Mouse (Mus musculus) splenic B cell, adult 2 months (primary cell): ENCODE results near the gene Ndufa10.
"Not testable (repeated sequence)": the region's sequence is repeated elsewhere in the genome, so short reads cannot be mapped to it uniquely, and the experiment has no call there.

ENCODE experiments used
- DNase-seq: peaks from one replicate; pipeline ENCODE4 v3.0.0-alpha.2; 2011; ENCODE audit warnings: low read depth, low spot score
- H3K27me3 ChIP-seq: 2 replicates; pipeline ENCODE4 v1.6.1; 2012; ENCODE audit warnings: mild to moderate bottlenecking, low read length, moderate library complexity, mixed read lengths; ENCODE audit not compliant: control insufficient read depth, poor library complexity, insufficient read depth, severe bottlenecking
- H3K36me3 ChIP-seq: 2 replicates; pipeline ENCODE4 v1.6.1; 2012; ENCODE audit warnings: mild to moderate bottlenecking, low read length, moderate library complexity, mixed read lengths; ENCODE audit not compliant: control insufficient read depth, poor library complexity, insufficient read depth, severe bottlenecking

The Ndufa10 gene

GRCm38 (mm10) chr1:92473165-92474041 lies at the start of gene Ndufa10:
TSS of gene Ndufa10 (minus strand) at chr1:92473860.
- Histone ChIP-seq H3K27me3 (no peaks in the 10 kb centered on the region), H3K36me3 (peaks cover 2% of the 10 kb centered on the region)
- peak; percentile 97 for DNase-seq

DNA sequence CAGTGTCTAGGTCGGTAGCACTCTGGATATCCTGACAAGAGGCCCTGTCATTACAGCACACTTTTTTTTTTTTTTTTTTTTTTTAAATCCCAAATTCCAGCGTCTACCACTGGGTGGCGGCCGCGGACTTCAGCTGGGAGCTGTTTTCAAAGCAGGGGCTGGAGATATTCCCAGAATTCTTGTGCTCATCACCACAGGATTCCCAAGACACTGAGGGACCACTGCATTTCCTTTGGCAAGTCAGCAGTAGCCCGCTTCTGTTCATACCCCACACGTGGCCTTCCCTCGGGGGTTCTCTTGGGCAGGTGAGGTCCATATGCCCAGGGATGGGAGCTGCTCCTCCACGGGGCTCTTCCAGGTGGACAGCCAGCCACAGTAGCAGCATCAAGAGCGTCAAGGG lies 47.7 kb upstream of the Ndufa10 start:
- DNase-seq: no peak
- no peaks in the 10 kb centered on the region for H3K36me3 ChIP-seq

GRCm38 (mm10) chr1:92519046-92519445 lies 45.4 kb upstream of the Ndufa10 start:
- DNase-seq: no peak

More for the DNA sequence above, 47.7 kb upstream of the Ndufa10 start:
- H3K27me3 ChIP-seq: no peaks in the 10 kb centered on the region

GRCm38 (mm10) chr1:92518561-92518960 lies 44.9 kb upstream of the Ndufa10 start, which contains the start of gene Olfr1414:
TSS of gene Olfr1414 (minus strand) at chr1:92518661.
- Histone ChIP-seq H3K36me3 (no peaks in the 10 kb centered on the region), H3K27me3 (no peaks in the 10 kb centered on the region)
- DNase-seq: no peak

More at GRCm38 (mm10) chr1:92519046-92519445, 45.4 kb upstream of the Ndufa10 start:
- Histone ChIP-seq H3K36me3 (no peaks in the 10 kb centered on the region), H3K27me3 (no peaks in the 10 kb centered on the region)

DNA sequence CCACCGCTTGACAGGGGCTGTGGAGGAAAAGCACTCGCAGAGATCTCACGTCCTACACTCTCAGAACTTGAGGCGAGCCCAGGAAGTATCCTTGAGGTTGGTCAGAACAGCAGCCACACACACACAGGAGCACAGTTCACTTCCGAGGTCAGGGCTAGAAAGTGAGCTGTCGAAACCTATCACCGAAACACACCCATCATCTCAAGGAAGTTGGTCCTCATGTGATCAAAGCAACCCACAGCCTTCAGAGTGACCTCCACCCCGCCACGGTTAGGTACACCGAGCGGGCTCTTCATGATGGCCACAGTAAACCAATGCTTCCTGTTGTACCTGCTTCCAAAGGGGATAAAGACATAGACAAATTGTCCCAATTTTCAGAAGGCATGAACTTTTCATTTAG lies 41.7 kb upstream of the Ndufa10 start:
- Histone ChIP-seq H3K36me3 (no peaks in the 10 kb centered on the region), H3K27me3 (no peaks in the 10 kb centered on the region)
- no peak for DNase-seq

- DNase-seq, H3K27me3 ChIP-seq, H3K36me3 ChIP-seq: not testable (repeated sequence)
These were observed 38.0 kb upstream of the Ndufa10 start for GRCm38 (mm10) chr1:92511646-92512045.

- DNase-seq: no peak
These were observed 22.3 kb upstream of the Ndufa10 start, which contains the start of gene Olfr1415 for GRCm38 (mm10) chr1:92496001-92496400. TSS of gene Olfr1415 (minus strand) at chr1:92496101.

DNA sequence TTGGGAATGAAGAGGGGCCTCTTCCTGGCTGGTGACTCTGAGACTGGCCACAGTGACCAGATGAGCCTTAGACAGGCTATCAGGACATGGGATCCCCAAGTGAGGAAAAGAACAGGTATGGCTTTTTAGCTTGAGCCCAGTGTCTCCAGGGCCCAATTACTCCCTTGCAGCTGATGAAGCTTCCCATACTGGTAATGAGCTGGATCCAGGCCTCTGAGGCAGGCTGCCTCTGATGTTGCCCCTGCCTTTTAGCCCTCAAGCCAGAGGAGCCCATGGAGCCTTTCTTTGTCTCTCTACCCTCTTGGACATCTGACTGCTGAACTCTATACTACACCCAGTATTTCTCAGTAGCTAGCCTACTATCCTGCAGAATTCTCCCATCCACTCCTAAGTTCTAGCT lies 11.4 kb upstream of the Ndufa10 start, which contains the start of gene Olfr1416:
Gene Olfr1416 (minus strand): TSS at position 101 of the 400 bp plus-strand sequence.
- Histone ChIP-seq H3K36me3 (no peaks in the 10 kb centered on the region), H3K27me3 (no peaks in the 10 kb centered on the region)
- no peak for DNase-seq

More at GRCm38 (mm10) chr1:92496001-92496400, 22.3 kb upstream of the Ndufa10 start, which contains the start of gene Olfr1415:
- Histone ChIP-seq H3K27me3 (no peaks in the 10 kb centered on the region; the same call in 1 of the 2 replicates), H3K36me3 (no peaks in the 10 kb centered on the region)

GRCm38 (mm10) chr1:92474066-92474578 lies 462 bp upstream of the Ndufa10 start:
- H3K27me3 ChIP-seq: no peaks in the 10 kb centered on the region
- DNase-seq: no peak
- H3K36me3 ChIP-seq: peaks cover 2% of the 10 kb centered on the region

DNA sequence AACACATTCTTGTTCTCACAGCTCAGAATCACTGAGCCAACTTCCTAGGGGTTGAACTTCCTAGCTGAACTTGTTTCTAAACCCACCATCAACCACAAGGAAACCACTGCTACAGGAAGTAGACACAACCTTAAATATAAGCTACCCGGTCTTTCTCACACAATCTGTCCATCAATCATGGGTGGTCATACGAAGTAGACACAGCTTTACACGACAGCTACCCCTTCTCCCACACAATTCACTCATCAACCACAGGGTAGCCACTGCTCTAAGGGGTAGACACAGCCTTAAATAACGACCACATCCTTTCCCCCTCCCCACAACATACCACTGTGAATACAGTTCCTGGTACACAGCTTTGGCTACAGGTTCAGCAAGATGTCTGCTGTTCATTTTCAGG lies 4.8 kb downstream of the Ndufa10 start:
- no peak for DNase-seq
- no peaks in the 10 kb centered on the region for H3K27me3 ChIP-seq
- peaks cover 15% of the 10 kb centered on the region for H3K36me3 ChIP-seq

- no peak for DNase-seq
- peaks cover 22% of the 10 kb centered on the region for H3K36me3 ChIP-seq
- H3K27me3 ChIP-seq: no peaks in the 10 kb centered on the region
These were observed 15.2 kb downstream of the Ndufa10 start for GRCm38 (mm10) chr1:92458416-92458815.

GRCm38 (mm10) chr1:92457758-92458157 lies 15.9 kb downstream of the Ndufa10 start:
- Histone ChIP-seq H3K36me3 (peaks cover 20% of the 10 kb centered on the region), H3K27me3 (no peaks in the 10 kb centered on the region)
- DNase-seq: no peak

GRCm38 (mm10) chr1:92453751-92454445 lies 19.8 kb downstream of the Ndufa10 start:
- DNase-seq: peak; percentile 61
- H3K36me3 ChIP-seq: peaks cover 7% of the 10 kb centered on the region
- no peaks in the 10 kb centered on the region for H3K27me3 ChIP-seq

GRCm38 (mm10) chr1:92448293-92448692 lies 25.4 kb downstream of the Ndufa10 start:
- no peaks in the 10 kb centered on the region for H3K27me3 ChIP-seq
- peaks cover 6% of the 10 kb centered on the region for H3K36me3 ChIP-seq
- no peak for DNase-seq
